Mouse (Mus musculus): ENCODE results near the gene Pmfbp1.

DNA sequence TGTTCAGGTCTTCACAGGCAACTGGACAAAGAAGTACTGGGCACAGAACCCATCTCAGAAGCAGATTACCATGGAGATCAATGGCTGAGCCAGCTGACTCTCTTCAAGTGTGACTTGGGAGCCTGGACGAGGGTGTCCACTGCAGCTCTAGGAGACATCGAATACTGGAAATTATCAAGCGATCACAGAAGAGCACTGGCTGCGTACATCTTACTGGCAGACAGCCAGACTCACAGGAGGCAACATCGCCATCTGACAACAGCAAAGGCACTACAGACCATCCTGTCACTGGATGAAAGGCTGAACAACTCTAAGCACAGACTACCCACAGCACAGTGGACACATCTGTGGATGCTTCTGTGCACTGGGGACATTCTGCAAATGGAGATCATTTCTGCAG is 98.3 kb downstream of the Pmfbp1 start:
- TF ChIP-seq CTCF (conservative IDR thresholded peaks at IDR 0.05; ENCODE audit: low read length) (no peak), POU5F1 (IDR thresholded peaks at IDR 0.05; ENCODE audit: borderline replicate concordance, low read length) (no peak), NANOG (IDR thresholded peaks at IDR 0.05; ENCODE audit: borderline replicate concordance, low read length) (no peak)
